Mouse (Mus musculus) Patski (cell line): ENCODE results near the gene Hivep1. TPM values are rescaled to one million over a fixed set of nuclear protein-coding genes. Genes with fewer than 3 reads are reported as not detected.

ENCODE experiments used
- ATAC-seq: fragments of 100-300 bp; one replicate; pipeline ENCODE4 v1.8.0; 2021
- CTCF ChIA-PET: fragments of 350-600 bp; sonication (Branson Sonifier 250); formaldehyde crosslinking; loops from one replicate; lab custom pipeline; 2022; ENCODE audit warnings: inconsistent platforms; lab: Charles Lee
- POLR2A ChIA-PET: fragments of 350-600 bp; sonication (Branson Sonifier 250); formaldehyde crosslinking; loops from one replicate; lab custom pipeline; 2022; ENCODE audit warnings: antibody characterized with exemption, inconsistent platforms; lab: Charles Lee
- DNase-seq: peaks from one replicate; pipeline ENCODE4 v3.0.0-alpha.2; 2011; ENCODE audit warnings: low read depth, low spot score
- H3K27me3 ChIP-seq: fragments of 371-371 bp; one replicate; pipeline ENCODE4 v1.5.1; 2021
- CTCF ChIP-seq: fragments of 100-300 bp; IDR thresholded peaks from one replicate; pipeline ENCODE4 v1.5.1; 2021
- in situ Hi-C: fragments of 300-500 bp; cut with MboI; formaldehyde crosslinking; loops from 3 replicates; pipeline ENCODE4 v1.11.1; 2018; ENCODE audit warnings: low pct_unique_long_range_greater_than_20kb, mixed read lengths
- polyA plus RNA-seq: library from polyadenylated mRNA; unstranded; gene quantifications from one replicate; pipeline ENCODE4 v1.2.3, GENCODE M21; 2021

Gene Hivep1
- polyA plus RNA-seq, 1 experiment from 2014 or later, result 36.5 TPM

GRCm38 (mm10) chr13:42073285-42073684 is 21.5 kb downstream of the Hivep1 start:
- H3K27me3 ChIP-seq, result no peaks in the 10 kb centered on the region
- ChIA-PET CTCF (no interaction called here), POLR2A (interaction anchor here (1.2 kb wide), 1 partner anchor 229 kb away, joined by 3 read pairs; no protein-coding TSS in a partner anchor)
- no peak for DNase-seq
- TF ChIP-seq CTCF, result no peak
- in situ Hi-C loops, result no loop called here
- ATAC-seq, result no peak

GRCm38 (mm10) chr13:42075546-42075945 is 23.7 kb downstream of the Hivep1 start:
- H3K27me3 ChIP-seq, result no peaks in the 10 kb centered on the region
- ATAC-seq (no peak), DNase-seq (no peak)
- POLR2A ChIA-PET, result no interaction called here
- no peak for TF ChIP-seq CTCF
- in situ Hi-C loops, result no loop called here
- CTCF ChIA-PET, result no interaction called here

GRCm38 (mm10) chr13:42076751-42077302 is 25.0 kb downstream of the Hivep1 start:
- DNase-seq, result no peak

GRCm38 (mm10) chr13:42077629-42078028 is 25.8 kb downstream of the Hivep1 start:
- in situ Hi-C loops, result no loop called here
- DNase-seq (no peak), ATAC-seq (no peak)
- H3K27me3 ChIP-seq, result no peaks in the 10 kb centered on the region
- POLR2A ChIA-PET, result no interaction called here
- TF ChIP-seq CTCF, result no peak
- CTCF ChIA-PET, result no interaction called here

More at GRCm38 (mm10) chr13:42076751-42077302, 25.0 kb downstream of the Hivep1 start:
- POLR2A ChIA-PET, result interaction anchor here (0.7 to 1.2 kb wide), 2 partner anchors 10 to 12 kb away, joined by 3 to 4 read pairs; no protein-coding TSS in a partner anchor
- in situ Hi-C loops, result no loop called here
- no peaks in the 10 kb centered on the region for H3K27me3 ChIP-seq
- ATAC-seq, result no peak
- CTCF ChIA-PET, result no interaction called here
- no peak for TF ChIP-seq CTCF

- no peaks in the 10 kb centered on the region for H3K27me3 ChIP-seq
- DNase-seq (no peak), ATAC-seq (no peak)
- TF ChIP-seq CTCF, result no peak
- in situ Hi-C loops, result no loop called here
- ChIA-PET CTCF (interaction anchor here (1.0 to 1.2 kb wide), 2 partner anchors 8 to 18 kb away, joined by 3 to 5 read pairs; no protein-coding TSS in a partner anchor), POLR2A (interaction anchor here (0.6 kb wide), 1 partner anchor 30 kb away, joined by 3 read pairs; no protein-coding TSS in a partner anchor)
These were observed 28.5 kb downstream of the Hivep1 start for GRCm38 (mm10) chr13:42080131-42080916.

GRCm38 (mm10) chr13:42088339-42088738 is 36.5 kb downstream of the Hivep1 start:
- DNase-seq (no peak), ATAC-seq (no peak)
- CTCF ChIA-PET, result interaction anchor here (1.2 kb wide), 1 partner anchor 9 kb away, joined by 5 read pairs; no protein-coding TSS in a partner anchor
- in situ Hi-C loops, result no loop called here
- POLR2A ChIA-PET, result interaction anchor here (0.6 to 1.3 kb wide), 6 partner anchors 10 to 480 kb away, joined by 3 to 5 read pairs (median 4); no protein-coding TSS in a partner anchor
- no peaks in the 10 kb centered on the region for H3K27me3 ChIP-seq
- no peak for TF ChIP-seq CTCF

- in situ Hi-C loops, result no loop called here
- POLR2A ChIA-PET, result interaction anchor here (0.7 to 1.3 kb wide), 4 partner anchors 9 to 36 kb away, joined by 3 to 5 read pairs (median 4); no protein-coding TSS in a partner anchor
- H3K27me3 ChIP-seq, result no peaks in the 10 kb centered on the region
- CTCF ChIA-PET, result interaction anchor here (1.2 kb wide), 1 partner anchor 10 kb away, joined by 5 read pairs; no protein-coding TSS in a partner anchor
- TF ChIP-seq CTCF, result no peak
- DNase-seq (no peak), ATAC-seq (no peak)
These were observed 37.2 kb downstream of the Hivep1 start for GRCm38 (mm10) chr13:42089025-42089424.

GRCm38 (mm10) chr13:42090751-42091150 is 38.9 kb downstream of the Hivep1 start:
- in situ Hi-C loops, result no loop called here
- no peak for ATAC-seq
- no peak for TF ChIP-seq CTCF

GRCm38 (mm10) chr13:42092392-42093139 is 40.7 kb downstream of the Hivep1 start:
- ChIA-PET POLR2A (no interaction called here), CTCF (no interaction called here)
- H3K27me3 ChIP-seq, result no peaks in the 10 kb centered on the region
- in situ Hi-C loops, result no loop called here
- no peak for ATAC-seq
- DNase-seq, result no peak
- no peak for TF ChIP-seq CTCF

More at GRCm38 (mm10) chr13:42090751-42091150, 38.9 kb downstream of the Hivep1 start:
- no peak for DNase-seq
- POLR2A ChIA-PET, result no interaction called here
- H3K27me3 ChIP-seq, result no peaks in the 10 kb centered on the region
- CTCF ChIA-PET, result no interaction called here
